Mouse (Mus musculus): ENCODE results near the gene Cyth4. TPM values are rescaled to one million over a fixed set of nuclear protein-coding genes. Genes with fewer than 3 reads are reported as not detected.

The Cyth4 gene
- total RNA-seq, 2 experiments from 2014 or later = 2.9 to 3.3 TPM

DNA sequence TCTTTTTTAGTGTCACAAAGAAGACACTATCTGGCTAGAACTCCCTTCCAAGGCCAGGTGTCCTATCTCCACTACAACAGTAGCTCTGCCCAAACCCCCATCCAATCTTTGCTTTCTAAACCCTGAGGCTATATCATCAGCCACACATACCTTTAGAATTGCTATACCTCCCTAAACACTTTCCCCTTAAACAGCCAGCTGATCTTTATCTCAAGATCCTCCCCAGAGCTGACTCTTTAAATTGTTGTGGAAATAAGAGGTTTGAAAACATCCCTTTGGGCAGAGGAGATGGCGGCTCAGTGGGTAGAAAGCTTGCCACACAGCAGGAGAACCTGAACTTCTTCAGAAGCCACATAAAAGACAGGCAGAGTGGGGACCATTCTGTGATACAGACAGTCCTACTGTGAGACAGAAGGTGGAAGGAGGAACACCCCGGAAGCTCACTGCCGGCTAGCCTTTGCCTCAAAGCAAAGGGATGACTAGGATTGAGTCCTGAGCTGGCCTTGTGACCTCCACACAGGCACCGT lies 20.5 kb upstream of the Cyth4 start:
- intact Hi-C loops (cut with DNase I; ENCODE audit: low total_unique reads) = no loop called here
- DNase-seq = no peak

DNA sequence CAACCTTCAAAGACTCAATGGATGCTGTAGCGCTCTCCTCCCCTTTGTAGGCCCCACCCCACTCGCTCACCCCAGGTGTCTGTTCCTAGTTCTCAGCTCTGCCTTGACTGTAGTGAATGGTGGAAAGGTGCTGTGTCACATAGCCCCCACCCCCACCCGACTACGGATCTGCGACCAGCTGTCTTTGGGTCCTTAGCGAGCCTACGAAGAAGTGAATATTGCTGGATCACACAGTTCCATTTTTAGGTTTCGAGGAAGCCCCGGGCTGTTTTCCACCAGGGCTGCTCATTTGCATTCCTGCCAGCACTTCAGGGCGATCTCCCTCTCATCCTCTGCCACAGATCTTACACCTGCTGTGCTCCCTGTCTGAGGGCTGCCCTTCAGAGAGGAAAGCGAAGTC lies 13.5 kb upstream of the Cyth4 start:
- intact Hi-C loops (cut with DNase I; ENCODE audit: low total_unique reads) = no loop called here
- no peak for DNase-seq

DNA sequence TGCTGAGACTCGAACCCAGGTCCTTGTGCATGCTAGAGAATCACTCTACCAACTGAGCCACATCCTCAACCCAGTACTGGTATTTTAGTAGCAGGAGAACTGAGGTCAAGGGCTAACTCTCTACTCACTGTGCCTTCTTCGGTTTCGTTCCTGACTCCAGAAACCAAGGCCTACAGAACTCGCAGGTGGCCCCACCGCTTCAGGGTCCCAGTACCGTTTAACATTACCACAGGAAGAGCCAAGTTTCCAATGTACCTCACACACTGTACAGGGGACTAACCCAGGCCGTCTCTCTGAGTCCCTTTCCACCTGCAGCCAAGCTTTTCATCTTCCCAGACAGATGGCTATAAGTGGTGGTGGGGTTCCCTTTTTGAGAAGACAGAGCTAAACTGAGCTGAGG lies 11.4 kb upstream of the Cyth4 start:
- intact Hi-C loops (cut with DNase I; ENCODE audit: low total_unique reads) = no loop called here
- no peak for DNase-seq

DNA sequence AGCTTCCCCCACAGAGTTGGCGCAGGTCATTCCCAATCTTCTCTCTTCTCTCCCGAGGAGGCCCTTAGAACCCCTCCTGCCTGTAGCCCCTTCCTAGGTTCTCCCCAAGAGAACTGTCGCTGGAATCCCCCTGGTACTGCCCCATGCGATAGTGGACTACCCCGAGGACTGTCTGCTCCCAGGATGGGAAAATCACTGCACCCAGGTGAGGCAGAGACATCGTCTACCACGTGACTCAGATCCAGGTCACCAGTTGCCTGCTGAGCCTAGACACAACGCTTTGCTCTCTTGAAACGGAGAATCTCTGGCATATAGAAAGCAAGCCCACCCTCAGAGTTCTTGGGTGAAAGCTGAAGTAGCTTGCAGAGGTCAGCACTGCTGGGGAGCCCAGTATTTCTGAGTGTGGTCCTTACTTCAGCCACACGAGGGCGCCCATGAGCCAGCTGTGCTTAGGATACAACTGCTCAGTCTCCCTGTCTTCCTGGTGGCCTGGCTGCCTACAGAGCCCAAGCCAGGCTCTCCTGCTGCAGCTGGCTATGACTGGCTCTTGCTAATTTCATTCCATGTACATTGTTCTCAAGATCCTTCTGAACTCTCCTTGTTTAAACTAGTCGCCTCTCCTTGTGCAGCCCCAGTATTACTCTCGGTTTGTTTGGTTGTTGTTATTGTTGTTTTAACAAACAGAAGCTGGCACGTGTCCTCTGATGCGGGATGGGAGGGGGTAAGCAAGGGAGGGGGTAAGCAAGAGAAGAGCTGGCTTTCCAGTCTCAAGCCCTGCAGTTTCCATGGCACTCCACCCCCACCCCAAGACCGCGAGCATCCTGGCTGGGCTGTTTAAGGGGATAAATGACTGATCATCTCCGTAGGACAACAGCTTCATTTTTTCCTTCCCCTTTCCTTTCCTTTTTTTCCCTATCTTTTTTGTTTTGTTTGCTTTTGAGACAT lies 9.5 kb upstream of the Cyth4 start:
- DNase-seq = peak; percentile 84
- intact Hi-C loops (cut with DNase I; ENCODE audit: low total_unique reads) = no loop called here

DNA sequence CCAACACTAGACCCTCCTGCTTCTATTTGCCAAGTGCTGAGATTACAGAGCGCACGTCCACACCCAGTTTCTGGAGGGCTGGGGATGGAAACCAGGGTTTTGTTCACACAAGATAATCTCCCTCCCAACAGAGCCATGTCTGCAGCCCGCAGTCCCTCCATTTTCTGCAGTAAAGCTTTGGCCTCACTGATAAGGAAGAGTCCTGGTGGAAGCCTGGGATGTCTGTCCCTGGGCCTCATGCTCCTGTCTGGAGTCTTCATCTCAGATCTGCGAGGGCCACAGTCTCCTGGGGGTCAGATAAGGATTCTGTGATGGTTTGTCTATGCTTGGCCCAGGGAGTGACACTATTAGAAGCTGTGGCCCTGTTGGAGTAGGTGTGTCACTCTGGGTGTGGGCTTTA lies 8.8 kb upstream of the Cyth4 start:
- DNase-seq = no peak
- intact Hi-C loops (cut with DNase I; ENCODE audit: low total_unique reads) = no loop called here

DNA sequence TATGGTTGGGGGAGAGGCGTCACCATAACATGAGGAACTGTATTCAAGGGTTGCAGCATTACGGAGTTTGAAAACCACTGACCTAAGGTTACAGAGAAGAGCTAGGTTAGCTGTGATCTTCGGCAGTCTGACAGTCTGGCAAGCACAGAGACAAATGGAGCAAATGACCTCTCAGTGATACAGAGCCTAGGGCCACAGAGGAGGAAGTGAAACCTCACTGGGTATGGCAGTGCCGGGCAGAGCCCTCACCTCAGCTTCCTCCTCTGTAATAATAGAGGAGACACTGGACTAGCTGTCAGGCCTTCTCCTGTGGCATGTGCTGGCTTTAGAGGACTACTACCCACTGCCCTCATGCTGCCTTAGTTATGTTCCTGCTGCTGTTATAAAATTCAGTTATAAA lies 7.9 kb upstream of the Cyth4 start:
- intact Hi-C loops (cut with DNase I; ENCODE audit: low total_unique reads) = no loop called here

DNA sequence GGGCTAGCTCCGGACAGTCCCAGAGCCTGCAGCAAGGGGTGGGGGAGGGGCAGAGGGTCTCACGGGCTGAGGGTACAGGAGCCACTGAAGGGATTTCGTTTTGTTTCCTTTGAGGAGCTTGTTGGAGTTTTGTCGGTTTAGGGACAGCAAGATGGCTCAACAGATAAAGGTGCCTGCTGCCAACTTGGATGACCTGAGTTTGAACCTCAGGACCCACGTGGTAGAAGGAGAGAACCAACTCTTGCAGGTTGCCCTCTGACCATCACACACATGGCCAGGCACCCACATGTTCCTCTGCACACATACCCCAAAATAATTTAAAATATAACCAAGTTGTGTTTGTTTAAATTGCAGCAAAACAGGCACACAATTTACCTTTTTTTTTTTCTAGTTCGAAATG lies 6.9 kb upstream of the Cyth4 start:
- intact Hi-C loops (cut with DNase I; ENCODE audit: low total_unique reads) = no loop called here

More for the DNA sequence above, 7.9 kb upstream of the Cyth4 start:
- no peak for DNase-seq

DNA sequence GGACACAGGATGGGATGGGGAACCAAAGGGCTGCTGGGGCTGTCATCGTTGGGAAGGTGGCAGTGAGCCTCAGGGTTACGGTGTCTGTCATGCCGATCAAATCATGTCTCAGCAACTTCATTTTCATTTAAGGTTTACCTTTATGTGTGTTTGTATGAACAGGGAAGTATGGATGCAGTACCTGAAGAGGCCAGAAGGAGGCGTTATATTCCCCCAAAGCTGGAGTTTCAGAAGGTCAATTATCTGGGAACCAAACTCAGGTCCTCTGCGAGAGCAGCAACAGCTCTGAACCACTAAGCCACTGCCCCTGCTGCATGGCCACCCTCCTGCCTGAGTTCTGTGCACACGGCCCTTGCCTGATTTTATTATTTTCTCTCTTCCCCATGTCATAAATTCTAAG lies 6.1 kb upstream of the Cyth4 start:
- intact Hi-C loops (cut with DNase I; ENCODE audit: low total_unique reads) = no loop called here
- no peak for DNase-seq

More for the DNA sequence above, 6.9 kb upstream of the Cyth4 start:
- no peak for DNase-seq

DNA sequence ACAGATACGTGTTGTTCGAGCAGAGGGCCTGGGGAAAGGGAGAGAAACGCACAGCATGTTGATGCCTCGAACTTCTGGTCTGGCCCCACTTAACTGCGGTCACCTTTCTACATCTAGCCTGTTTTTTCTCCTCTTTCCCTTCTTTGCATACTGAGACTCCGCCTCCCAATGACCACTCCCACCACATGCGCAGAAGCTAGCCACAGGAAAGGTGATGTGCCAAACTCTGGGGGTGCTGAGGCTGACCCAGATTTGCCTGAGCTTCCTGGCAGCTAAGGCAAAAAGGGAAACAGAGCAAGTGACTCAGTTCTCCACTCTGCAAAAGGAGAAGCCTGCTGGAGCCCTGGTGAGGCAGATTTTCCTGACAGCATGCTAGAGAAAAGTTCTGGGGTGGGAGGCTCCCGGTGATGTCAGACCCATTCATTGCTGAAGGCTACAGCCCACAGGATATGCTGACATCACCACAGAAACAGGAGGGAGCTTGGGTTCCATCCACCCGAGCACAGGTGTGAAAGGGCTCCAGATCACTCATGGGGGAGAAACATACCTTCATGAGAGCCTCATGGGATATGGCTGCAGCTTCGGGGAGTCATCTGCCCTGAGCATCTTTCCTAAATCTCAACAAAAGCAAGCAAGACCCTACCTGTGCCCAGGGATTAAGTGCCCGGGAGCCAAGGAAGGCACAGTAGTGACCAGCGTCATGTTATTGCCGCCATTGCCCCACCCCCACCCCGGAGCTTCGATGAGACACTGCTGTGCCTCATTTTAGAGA lies 5.0 kb upstream of the Cyth4 start:
- intact Hi-C loops (cut with DNase I; ENCODE audit: low total_unique reads) = no loop called here
- no peak for DNase-seq

DNA sequence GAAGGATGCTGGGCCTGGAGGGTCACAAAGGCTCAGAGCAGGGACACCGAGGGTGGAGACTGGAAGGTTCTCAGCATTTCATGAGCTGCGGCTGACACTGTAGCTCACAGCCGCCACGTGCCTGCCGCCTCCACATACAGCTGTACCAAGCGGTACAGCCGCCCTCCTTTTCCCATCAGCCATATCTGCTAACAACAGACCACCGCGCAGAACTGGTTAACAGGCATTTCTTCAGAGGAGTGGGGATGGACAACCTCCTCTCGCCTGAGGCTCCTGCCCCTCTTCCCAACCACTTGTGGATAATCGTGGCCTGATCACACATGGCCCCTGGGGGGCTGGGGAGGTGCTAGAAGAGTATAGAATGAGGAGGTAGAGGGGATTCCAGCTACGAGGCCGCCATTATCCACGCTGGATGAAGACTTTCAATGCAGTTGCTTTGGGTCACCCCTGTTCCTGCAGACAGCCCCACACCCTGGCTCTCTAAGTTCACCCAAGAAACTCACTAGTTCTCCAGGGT lies 4.3 kb upstream of the Cyth4 start:
- no peak for DNase-seq
- intact Hi-C loops (cut with DNase I; ENCODE audit: low total_unique reads) = no loop called here

DNA sequence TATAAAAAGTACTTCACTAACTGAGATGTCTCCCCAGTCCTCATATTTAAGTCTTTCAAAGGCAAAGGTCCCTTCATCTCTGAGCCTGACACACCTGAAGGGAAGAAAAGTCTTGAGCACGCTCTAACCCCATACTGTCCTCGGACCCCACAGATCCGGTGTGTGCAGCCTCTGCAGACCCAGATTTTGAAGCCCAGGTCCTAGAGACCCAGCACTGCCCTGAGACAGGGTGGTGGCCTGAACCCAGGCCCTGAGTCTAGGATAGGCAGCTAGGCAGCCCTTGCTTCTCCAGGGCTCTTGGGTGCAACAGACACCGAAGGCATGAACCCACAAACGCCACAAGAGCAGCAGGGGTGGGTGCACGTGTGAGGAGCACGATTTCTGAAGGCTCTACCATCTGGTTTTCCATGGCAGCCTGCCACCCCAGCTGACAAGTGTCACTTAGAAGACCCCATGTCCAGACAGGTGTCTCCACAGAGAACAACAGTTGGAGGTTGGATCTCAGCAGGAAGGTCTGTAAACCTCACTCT lies 2.9 kb upstream of the Cyth4 start:
- DNase-seq = no peak
- intact Hi-C loops (cut with DNase I; ENCODE audit: low total_unique reads) = no loop called here

DNA sequence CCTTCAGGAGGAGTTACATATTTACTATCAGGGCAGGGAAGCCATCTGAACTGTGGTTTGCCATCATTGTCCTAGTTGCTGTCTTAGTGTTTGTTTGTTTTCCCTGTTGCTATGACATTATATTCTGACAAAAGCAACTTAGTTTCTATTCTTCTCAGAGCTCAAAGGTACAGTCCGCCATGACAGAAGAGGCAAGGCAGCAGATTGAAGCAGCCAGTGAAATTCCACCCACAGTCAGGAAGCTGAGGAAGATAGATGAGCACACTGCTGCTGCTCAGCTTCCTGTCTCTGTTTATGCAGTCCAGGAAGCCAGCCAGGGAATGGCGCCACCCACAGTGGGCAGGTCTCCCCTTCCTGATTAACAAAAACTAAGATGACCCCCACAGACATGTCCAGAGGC lies 2.0 kb upstream of the Cyth4 start:
- DNase-seq = no peak
- intact Hi-C loops (cut with DNase I; ENCODE audit: low total_unique reads) = no loop called here

DNA sequence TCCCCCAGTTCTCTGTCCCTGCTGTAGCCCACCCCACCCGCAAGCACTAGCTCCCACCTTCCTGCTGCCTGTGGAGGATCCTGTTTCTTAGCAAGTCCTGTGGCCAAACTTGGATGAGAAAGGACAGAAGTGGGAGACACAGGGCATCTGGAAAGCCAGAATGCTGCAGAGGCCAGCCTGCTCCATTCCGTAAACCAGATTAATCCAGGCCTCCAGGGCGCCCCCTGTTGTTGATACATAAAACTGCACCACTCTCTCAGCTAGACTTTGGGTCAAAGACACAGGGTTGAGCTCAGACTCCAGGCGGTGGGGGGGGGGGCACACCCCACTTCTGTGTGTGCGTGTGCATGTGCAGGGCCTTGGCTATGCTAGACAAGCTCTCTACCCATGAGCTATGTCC lies 1.4 kb upstream of the Cyth4 start:
- no peak for DNase-seq
- intact Hi-C loops (cut with DNase I; ENCODE audit: low total_unique reads) = no loop called here

DNA sequence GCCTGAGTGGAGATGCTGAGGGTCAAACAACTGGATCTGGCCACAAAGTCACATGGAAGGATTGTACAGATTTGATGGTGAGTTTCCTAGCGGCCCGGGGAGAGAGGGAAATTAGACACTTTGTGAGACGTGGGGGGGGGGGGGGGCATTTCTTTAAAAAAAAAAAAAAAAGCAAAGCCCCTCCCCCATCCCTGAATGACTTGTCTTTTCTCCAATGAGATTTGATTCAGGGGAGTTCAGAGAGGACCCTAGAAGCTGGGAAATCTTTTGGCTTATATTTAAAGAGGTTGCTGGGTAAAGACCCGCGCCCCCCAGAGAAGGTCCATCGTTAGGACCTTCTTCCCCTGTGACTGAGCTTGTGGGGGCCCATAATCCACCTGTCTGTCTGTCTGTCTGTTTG lies 343 bp upstream of the Cyth4 start:
- intact Hi-C loops (cut with DNase I; ENCODE audit: low total_unique reads) = no loop called here
- no peak for DNase-seq

DNA sequence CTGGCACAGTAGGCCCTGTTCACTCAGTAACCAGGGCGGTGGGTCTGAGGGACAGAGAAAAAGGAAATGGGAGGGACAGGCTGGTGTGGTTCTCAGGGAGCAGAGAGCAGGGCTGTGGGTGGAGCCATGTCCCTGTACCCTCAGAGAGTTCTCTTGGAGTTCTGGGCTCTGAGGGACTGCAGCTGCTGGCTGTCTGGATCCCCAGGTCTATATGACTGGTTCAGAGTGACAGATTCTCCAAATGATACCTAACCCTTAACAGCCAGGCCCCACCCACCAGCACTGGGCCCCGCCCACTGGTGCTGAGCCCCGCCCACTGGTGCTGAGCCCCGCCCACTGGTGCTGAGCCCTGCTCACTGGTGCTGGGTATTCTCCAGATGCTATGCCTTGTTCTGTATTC lies 882 bp downstream of the Cyth4 start:
- no peak for DNase-seq
- intact Hi-C loops (cut with DNase I; ENCODE audit: low total_unique reads) = no loop called here

DNA sequence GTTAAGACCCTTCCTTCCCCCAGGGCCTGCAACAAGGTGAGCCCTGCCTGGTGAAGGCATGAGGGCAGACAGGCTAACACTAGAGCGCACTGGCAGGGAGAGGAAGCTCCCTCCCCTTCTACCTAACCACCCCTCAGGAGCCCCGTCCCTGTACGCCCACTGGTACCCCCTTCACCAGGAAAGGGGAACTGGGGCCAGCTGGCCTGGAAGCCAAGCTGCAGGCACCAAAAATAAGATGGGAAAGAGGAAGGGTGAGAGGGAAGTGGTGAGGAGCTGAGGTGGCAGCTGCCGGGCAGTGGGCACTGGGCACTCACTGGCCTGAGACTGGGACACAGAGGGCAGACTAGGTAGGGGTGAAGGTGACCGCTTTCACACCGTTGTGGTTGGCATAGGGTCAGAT lies 2.3 kb downstream of the Cyth4 start:
- no peak for DNase-seq
- intact Hi-C loops (cut with DNase I; ENCODE audit: low total_unique reads) = no loop called here

DNA sequence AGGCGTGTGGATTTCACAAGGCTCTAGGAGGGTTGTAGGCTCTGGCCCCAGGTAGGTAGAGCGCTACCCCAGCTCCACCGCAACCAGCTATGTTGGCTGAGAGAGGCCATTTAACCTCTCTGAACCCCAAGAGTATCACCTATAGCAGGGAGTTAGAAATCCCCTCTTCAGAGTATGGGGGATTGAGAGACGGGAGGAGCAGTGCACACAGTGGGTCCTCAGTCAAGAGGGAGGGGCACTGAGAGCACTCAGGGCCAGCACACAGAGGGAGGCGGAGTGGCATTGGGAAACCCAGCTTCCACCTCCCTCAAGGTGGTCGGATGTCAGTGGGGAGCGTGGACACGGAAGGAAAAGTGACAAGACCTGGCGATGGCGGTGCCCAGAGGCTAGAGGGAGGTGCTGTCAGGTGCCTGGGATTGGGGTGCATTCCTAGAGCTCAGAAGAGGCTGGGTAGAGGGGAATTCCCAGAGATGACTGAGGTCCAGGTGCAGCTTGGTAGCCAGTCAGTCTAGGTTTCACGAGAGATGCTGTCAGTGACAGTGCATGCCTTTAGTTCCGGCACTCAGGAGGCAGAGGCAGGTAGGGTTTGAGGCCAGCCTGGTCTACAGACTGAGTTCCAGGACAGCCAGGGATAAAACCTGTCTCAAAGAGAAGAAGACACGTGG lies 2.8 kb downstream of the Cyth4 start:
- intact Hi-C loops (cut with DNase I; ENCODE audit: low total_unique reads) = no loop called here
- DNase-seq = no peak

DNA sequence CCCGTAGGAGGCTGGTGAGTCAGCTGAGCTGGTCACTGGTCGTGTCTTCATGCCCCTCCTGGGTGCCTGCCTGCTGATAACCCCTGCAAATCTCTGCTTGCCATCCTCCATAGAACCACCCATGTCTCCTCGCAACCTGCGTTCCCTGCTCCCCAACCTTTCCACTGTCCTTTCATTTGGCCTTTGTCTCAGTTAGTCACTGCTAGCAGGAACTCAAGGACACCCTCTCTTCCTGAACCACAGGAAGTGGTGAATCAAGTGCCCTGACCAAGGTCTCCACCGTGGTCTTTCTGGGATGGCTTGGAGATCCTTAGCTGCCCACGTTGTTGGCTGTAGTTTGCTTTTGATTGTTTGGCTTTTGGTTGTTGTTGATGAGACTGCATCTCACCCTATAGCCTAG lies 4.3 kb downstream of the Cyth4 start:
- intact Hi-C loops (cut with DNase I; ENCODE audit: low total_unique reads) = no loop called here
- DNase-seq = no peak

DNA sequence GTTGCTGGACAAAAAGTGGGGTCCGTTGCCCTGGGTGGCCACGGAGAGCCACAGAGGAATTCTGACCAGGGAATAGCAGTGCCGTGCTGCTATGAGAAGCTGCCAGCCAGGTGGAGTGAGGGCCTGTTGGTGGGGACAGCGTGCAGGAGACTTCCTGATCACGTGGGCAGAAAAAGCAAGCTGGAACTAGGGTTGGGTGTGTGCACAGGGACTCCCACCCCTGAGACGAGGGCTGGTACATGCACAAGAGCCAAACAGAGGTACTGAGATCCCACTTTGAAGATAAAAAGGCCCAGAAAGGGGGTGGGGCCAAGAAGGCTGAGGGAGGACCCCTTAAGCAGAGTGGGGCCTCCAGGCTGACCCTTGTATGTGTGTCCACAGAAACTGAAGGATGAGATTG lies 7.4 kb downstream of the Cyth4 start:
- intact Hi-C loops (cut with DNase I; ENCODE audit: low total_unique reads) = no loop called here

DNA sequence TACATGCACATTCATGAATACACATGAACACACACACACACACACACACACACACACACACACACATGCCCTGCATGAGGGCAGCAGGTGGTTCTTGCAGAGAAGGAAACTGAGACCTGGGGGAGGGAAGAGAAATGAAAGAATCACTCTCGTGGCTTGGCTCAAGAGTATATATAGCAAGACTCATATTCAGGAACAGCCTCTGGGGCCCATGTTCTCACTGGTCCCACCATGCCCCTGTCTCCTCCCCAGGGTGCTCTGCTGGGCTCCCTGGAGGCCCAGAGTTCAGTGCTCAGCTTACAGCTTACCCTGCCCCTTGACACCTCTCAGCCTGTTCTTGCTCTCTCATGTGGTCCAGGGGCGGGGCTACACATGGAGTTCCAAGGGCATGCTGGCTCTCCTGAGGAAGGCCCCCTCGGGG lies 8.5 kb downstream of the Cyth4 start:
- intact Hi-C loops (cut with DNase I; ENCODE audit: low total_unique reads) = no loop called here

More for the DNA sequence above, 7.4 kb downstream of the Cyth4 start:
- DNase-seq = no peak

More for the DNA sequence above, 8.5 kb downstream of the Cyth4 start:
- DNase-seq = no peak
